Mouse (Mus musculus) thymus, adult 2 months (tissue): ENCODE data around the gene Enpp3. TPM values are rescaled to one million over a fixed set of nuclear protein-coding genes. Genes with fewer than 3 reads are reported as not detected.

Experiments used
- DNase-seq: peaks from one replicate; pipeline ENCODE4 v3.0.0; 2021
- H3K27ac ChIP-seq: fragments of 200-500 bp; 2 replicates; pipeline ENCODE4 v1.5.1; 2012; ENCODE audit warnings: low read length, control low read depth; ENCODE audit not compliant: control insufficient read depth, insufficient read depth
- H3K27me3 ChIP-seq: fragments of 200-500 bp; 2 replicates; pipeline ENCODE4 v1.6.1; 2012; ENCODE audit warnings: mild to moderate bottlenecking, low read length, moderate library complexity, mixed read lengths; ENCODE audit not compliant: control insufficient read depth, insufficient read depth
- H3K36me3 ChIP-seq: fragments of 200-500 bp; 2 replicates; pipeline ENCODE4 v1.6.1; 2012; ENCODE audit warnings: mild to moderate bottlenecking, low read length, moderate library complexity; ENCODE audit not compliant: control insufficient read depth, insufficient read depth
- H3K4me1 ChIP-seq: fragments of 200-500 bp; replicated peaks from 2 replicates; pipeline ENCODE4 v1.6.1; 2012; ENCODE audit warnings: low read length; ENCODE audit not compliant: control insufficient read depth, insufficient read depth
- H3K4me3 ChIP-seq: fragments of 200-500 bp; 2 replicates; pipeline ENCODE4 v1.5.1; 2012; ENCODE audit warnings: mild to moderate bottlenecking, low read length, control low read depth, moderate library complexity; ENCODE audit not compliant: control insufficient read depth, insufficient read depth
- CTCF ChIP-seq: fragments of 200-500 bp; IDR thresholded peaks from 2 replicates; pipeline ENCODE4 v1.5.1; 2012; ENCODE audit warnings: mild to moderate bottlenecking, control low read depth, low read length, moderate library complexity, borderline replicate concordance; ENCODE audit not compliant: control insufficient read depth, poor library complexity, insufficient read depth; ENCODE audit errors: extremely low read depth
- POLR2A ChIP-seq: fragments of 200-500 bp; IDR thresholded peaks from 2 replicates; pipeline ENCODE4 v1.6.1; 2012; ENCODE audit warnings: mild to moderate bottlenecking, low read length, control low read depth, moderate library complexity; ENCODE audit not compliant: control insufficient read depth, poor library complexity, insufficient read depth; ENCODE audit errors: extremely low read depth
- WGBS: fragments of 180-500 bp; shearing (Covaris S2); methylation state at CpG from one replicate; pipeline ENCODE4 v1.1.7; 2018; 5-methylcytosine and 5-hydroxymethylcytosine counted together
- polyA plus RNA-seq: library from polyadenylated mRNA; depleted of rRNA; stranded (reverse); fragments of >200 nt; gene quantifications from 2 replicates; pipeline ENCODE4 v1.2.3, GENCODE M21; 2012

The Enpp3 gene
- polyA plus RNA-seq, 1 experiment, result 0.53 TPM

DNA sequence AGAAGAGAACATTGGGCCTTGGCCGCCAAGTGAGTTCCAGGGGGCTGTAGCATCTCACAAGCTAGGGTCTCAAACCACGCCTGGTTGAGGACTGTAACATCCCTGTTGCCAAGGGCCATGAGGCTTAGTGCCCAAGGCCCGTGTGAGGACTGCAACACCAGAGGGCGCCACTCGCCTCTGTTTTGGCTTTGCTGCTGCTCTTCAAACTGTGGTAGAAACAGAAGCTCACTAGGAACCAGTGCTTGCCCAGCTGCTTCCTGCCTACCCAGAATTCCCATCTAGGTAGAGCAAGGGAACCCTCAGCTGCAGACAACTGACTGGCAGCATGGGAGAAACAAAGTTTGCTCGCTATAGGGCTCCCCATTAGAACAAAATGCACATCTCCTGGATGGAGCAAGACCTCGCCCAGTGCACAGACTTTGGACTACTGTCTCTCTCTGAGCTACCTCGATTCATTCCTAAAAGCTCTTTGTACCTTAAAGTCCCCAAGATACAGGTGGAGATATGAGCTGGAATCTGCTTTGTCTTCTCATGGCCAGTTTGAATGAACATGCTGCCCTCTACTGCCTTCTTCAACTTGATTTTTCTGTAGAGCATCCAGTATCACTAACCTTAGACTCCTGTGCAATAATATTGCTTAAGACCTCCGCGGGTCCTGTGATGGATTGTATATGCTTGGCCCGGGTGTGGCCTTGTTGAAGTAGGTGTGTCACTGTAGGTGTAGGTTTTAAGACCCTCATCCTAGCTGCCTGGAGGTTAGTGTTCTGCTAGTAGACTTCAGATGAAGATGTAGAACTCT, 52.7 kb downstream of the Enpp3 start:
- H3K4me3 ChIP-seq, result no peak overlapping the region
- TF ChIP-seq POLR2A (no peak), CTCF (peak; percentile 79; the same call in 1 of the 2 replicates)
- H3K27me3 ChIP-seq, result no peaks in the 10 kb centered on the region
- no peak overlapping the region for H3K27ac ChIP-seq
- H3K36me3 ChIP-seq, result no peaks in the 10 kb centered on the region
- peak; percentile 68 for DNase-seq
- 64% methylated on average over 11 of the region's 11 CpGs for WGBS
- no peaks in the 10 kb centered on the region for H3K4me1 ChIP-seq

GRCm38 (mm10) chr10:24785345-24785744, 57.3 kb downstream of the Enpp3 start:
- Histone ChIP-seq H3K4me1 (no peaks in the 10 kb centered on the region), H3K27ac (no peak overlapping the region), H3K4me3 (no peak overlapping the region), H3K36me3 (no peaks in the 10 kb centered on the region), H3K27me3 (no peaks in the 10 kb centered on the region)
- DNase-seq, result no peak
- WGBS, result 95% methylated on average over 4 of the region's 4 CpGs
- TF ChIP-seq POLR2A, result no peak
- no peak for TF ChIP-seq CTCF

DNA sequence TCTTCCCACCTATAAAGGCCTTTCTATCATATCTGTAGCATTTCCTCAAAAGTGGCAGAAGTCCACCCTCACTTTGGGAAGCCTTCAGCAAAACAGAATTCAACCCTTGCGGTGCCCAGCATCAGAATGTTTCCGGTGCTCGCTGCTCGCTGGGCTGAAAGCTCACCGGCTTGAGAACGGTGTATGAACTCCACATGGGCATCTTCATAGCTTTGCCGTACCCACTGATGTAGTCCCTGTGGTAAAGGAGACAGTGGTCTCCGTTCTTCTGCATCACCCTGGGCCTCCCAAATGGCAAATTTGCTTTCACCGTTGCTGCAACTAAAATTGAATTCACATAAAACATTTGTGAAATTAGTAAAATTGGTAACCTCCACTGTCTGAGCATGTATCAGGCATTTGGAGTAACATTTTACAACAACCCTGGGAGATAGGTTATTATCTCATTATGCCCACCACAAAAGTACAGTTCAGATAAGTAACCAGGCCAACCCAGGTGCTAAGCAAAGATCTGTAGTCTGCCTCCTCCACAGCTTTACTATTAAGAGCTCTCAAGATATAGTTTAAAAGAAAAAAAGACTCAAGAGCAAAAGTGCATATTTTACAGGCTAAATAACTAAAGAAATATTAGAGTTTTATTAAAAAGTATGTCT, 57.9 kb downstream of the Enpp3 start:
- H3K27me3 ChIP-seq, result no peaks in the 10 kb centered on the region
- DNase-seq, result no peak
- no peaks in the 10 kb centered on the region for H3K4me1 ChIP-seq
- 97% methylated on average over 9 of the region's 9 CpGs for WGBS
- TF ChIP-seq POLR2A, result no peak
- TF ChIP-seq CTCF, result no peak
- no peaks in the 10 kb centered on the region for H3K36me3 ChIP-seq
- no peak overlapping the region for H3K4me3 ChIP-seq
- no peak overlapping the region for H3K27ac ChIP-seq

- TF ChIP-seq CTCF, result no peak
- no peak for TF ChIP-seq POLR2A
- Histone ChIP-seq H3K36me3 (no peaks in the 10 kb centered on the region), H3K27me3 (no peaks in the 10 kb centered on the region), H3K27ac (no peak overlapping the region), H3K4me3 (no peak overlapping the region), H3K4me1 (no peaks in the 10 kb centered on the region)
- no peak for DNase-seq
- 96% methylated on average over 3 of the region's 3 CpGs for WGBS
Observed at GRCm38 (mm10) chr10:24783946-24784345, 58.7 kb downstream of the Enpp3 start.

GRCm38 (mm10) chr10:24778643-24779020, 64.0 kb downstream of the Enpp3 start:
- Histone ChIP-seq H3K4me3 (no peak overlapping the region), H3K4me1 (no peaks in the 10 kb centered on the region), H3K27ac (no peak overlapping the region), H3K27me3 (no peaks in the 10 kb centered on the region), H3K36me3 (no peaks in the 10 kb centered on the region)
- no peak for DNase-seq
- 70% methylated on average over 11 of the region's 11 CpGs for WGBS
- TF ChIP-seq CTCF (no peak), POLR2A (no peak)

DNA sequence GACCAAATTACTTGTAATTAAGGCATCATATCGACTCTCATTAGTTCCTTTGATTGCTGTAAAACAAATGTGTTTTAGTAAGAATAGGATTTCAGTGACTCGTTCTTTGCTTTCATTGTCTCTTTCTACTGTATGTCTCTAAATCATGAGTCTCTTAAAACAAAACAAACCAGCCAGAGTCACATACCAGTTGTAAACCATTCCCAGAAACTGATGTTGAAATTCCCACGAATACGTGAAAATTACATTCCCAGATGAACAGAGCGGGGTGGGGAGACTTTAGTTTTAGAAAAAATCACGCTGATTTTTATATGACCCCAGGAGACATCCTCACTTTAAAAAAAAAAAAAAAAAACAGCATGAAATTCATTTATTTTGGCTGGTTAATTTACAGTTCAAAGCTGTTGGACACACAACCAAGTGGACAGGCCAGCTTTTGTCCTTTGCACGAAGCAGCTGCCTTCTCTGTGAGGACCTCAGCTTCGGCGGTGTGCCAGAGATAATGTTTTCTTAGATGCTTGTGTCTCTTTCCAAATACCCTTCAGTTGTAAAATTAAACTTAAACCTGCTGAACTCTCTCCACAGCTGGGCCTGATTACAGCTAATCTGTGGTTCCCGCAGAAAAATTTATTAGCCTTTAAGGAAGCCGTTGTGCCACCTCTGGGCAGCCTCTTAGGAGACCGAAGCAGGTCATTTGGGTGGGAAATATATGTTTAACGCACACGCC, 64.5 kb downstream of the Enpp3 start:
- 93% methylated on average over 14 of the region's 14 CpGs for WGBS
- DNase-seq, result no peak
- Histone ChIP-seq H3K27ac (no peak overlapping the region), H3K4me3 (no peak overlapping the region), H3K4me1 (no peaks in the 10 kb centered on the region), H3K27me3 (no peaks in the 10 kb centered on the region), H3K36me3 (no peaks in the 10 kb centered on the region)
- TF ChIP-seq POLR2A (no peak), CTCF (no peak)

DNA sequence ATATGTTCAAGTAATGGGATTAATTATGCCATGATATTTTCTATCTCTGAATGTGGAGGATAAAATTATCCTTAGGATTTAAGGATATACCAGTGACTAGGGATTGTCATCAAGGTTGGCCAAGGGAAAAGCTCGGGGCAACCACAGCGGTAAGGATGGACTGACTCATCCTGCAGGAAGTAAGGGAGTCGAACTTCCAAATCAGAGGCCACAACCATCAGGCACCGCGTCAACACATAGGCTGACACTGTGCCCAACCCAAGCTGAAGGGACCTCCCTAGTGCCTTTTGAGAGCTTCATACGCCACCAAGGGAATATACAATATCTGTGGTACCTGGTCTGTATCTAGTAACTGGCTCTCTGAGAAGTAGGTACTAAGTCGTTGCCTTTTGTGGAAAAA, 73.1 kb downstream of the Enpp3 start:
- Histone ChIP-seq H3K27me3 (no peaks in the 10 kb centered on the region), H3K27ac (no peak overlapping the region), H3K4me1 (no peaks in the 10 kb centered on the region), H3K36me3 (no peaks in the 10 kb centered on the region), H3K4me3 (no peak overlapping the region)
- DNase-seq, result no peak
- 91% methylated on average over 7 of the region's 7 CpGs for WGBS
- TF ChIP-seq POLR2A (no peak), CTCF (no peak)
